Mouse (Mus musculus): ENCODE measurements at regions not wholly inside any gene's neighbourhood (a gene's known extent, or its start where the extent isn't known, plus 50 kb on each side); places are given as distances from the start of the nearest gene placed in this dataset.

- TF ChIP-seq EP300 (IDR thresholded peaks at IDR 0.05; ENCODE audit: low read depth) = no peak
- no peak for TF ChIP-seq CTCF (IDR thresholded peaks at IDR 0.05; ENCODE audit: low read depth)
These were observed 74.7 kb upstream of the Foxb1 start for GRCm38 (mm10) chr9:69835396-69835795.

Measured in liver, postnatal 0 days (tissue).